Mouse (Mus musculus) forebrain, embryonic 14.5 days (tissue): ENCODE data around the gene Atp5s. TPM values are rescaled to one million over a fixed set of nuclear protein-coding genes. Genes with fewer than 3 reads are reported as not detected.

Source experiments
- ATAC-seq: fragments of 200-750 bp; cut with Nextera tagmentation; 2 replicates; pipeline ENCODE4 v1.8.0; 2017; ENCODE audit warnings: mild to moderate bottlenecking, moderate library complexity
- DNase-seq: peaks from one replicate; pipeline ENCODE4 v3.0.0-alpha.2; 2015; ENCODE audit warnings: low spot score
- H3K27ac ChIP-seq: fragments of 300-500 bp; sonication (generic); 2 replicates; pipeline ENCODE4 v1.5.1; 2014; ENCODE audit warnings: low read depth, mild to moderate bottlenecking, control low read depth, low read length, moderate library complexity
- H3K27me3 ChIP-seq: fragments of 300-500 bp; sonication (generic); replicated peaks from 2 replicates; pipeline ENCODE4 v1.6.1; 2014; ENCODE audit warnings: low read length, control low read depth, mixed read lengths; ENCODE audit not compliant: control insufficient read depth, insufficient read depth
- H3K36me3 ChIP-seq: fragments of 300-500 bp; sonication (generic); 2 replicates; pipeline ENCODE4 v1.6.1; 2014; ENCODE audit warnings: low read length, control low read depth; ENCODE audit not compliant: control insufficient read depth, insufficient read depth
- H3K4me1 ChIP-seq: fragments of 300-500 bp; sonication (generic); 2 replicates; pipeline ENCODE4 v1.6.1; 2014; ENCODE audit warnings: antibody characterized with exemption, low read length, control low read depth; ENCODE audit not compliant: control insufficient read depth, insufficient read depth
- H3K4me2 ChIP-seq: fragments of 300-500 bp; sonication (generic); 2 replicates; pipeline ENCODE4 v1.6.1; 2014; ENCODE audit warnings: mild to moderate bottlenecking, control low read depth, low read length
- H3K4me3 ChIP-seq: fragments of 300-500 bp; sonication (generic); 2 replicates; pipeline ENCODE4 v1.5.1; 2014; ENCODE audit warnings: low read depth, low read length, control low read depth
- H3K9ac ChIP-seq: fragments of 300-500 bp; sonication (generic); 2 replicates; pipeline ENCODE4 v1.6.1; 2014; ENCODE audit warnings: mild to moderate bottlenecking, low read length, control low read depth, moderate library complexity
- H3K9me3 ChIP-seq: fragments of 300-500 bp; sonication (generic); replicated peaks from 2 replicates; pipeline ENCODE4 v1.6.1; 2016; ENCODE audit warnings: low read length, control low read depth, mixed read lengths; ENCODE audit not compliant: control insufficient read depth
- WGBS: fragments of 180-500 bp; shearing (Covaris S2); extraction: QIAGEN DNeasy Blood & Tissue Kit; methylation state at CpG from one replicate; pipeline ENCODE4 v1.1.7; 2014; 5-methylcytosine and 5-hydroxymethylcytosine counted together
- polyA plus RNA-seq: library from polyadenylated mRNA; unstranded; fragments of >200 nt; fragmentation: Nextera tagmentation; extraction: Ambion mirVana; gene quantifications from 2 replicates; pipeline ENCODE4 v1.2.1, GENCODE M21; 2014

Atp5s gene
- polyA plus RNA-seq, 1 experiment from 2014 or later = 28.4 TPM

- whole genome bisulfite sequencing = 40% methylated on average over 10 of the region's 10 CpGs
- ATAC-seq (no peak), DNase-seq (no peak)
- Histone ChIP-seq H3K9ac (no peak overlapping the region; the same call in 1 of the 2 replicates), H3K4me2 (no peak overlapping the region), H3K27me3 (no peaks in the 10 kb centered on the region), H3K4me3 (no peak overlapping the region), H3K36me3 (no peaks in the 10 kb centered on the region), H3K27ac (no peak overlapping the region), H3K9me3 (no peaks in the 10 kb centered on the region), H3K4me1 (no peaks in the 10 kb centered on the region)
Measured at GRCm38 (mm10) chr12:69751864-69752341, 27.2 kb downstream of the Atp5s start.

GRCm38 (mm10) chr12:69753936-69754335 lies 29.2 kb downstream of the Atp5s start:
- Histone ChIP-seq H3K4me1 (0 out of 2 replicates have a peak, but pooled peaks cover 8% of the 10 kb centered on the region), H3K27ac (no peak overlapping the region), H3K9ac (no peak overlapping the region), H3K4me3 (no peak overlapping the region), H3K27me3 (no peaks in the 10 kb centered on the region), H3K36me3 (no peaks in the 10 kb centered on the region), H3K9me3 (no peaks in the 10 kb centered on the region), H3K4me2 (no peak overlapping the region)
- no peak for DNase-seq
- WGBS = 87% methylated on average over 5 of the region's 5 CpGs
- no peak for ATAC-seq

GRCm38 (mm10) chr12:69756015-69756414 lies 31.3 kb downstream of the Atp5s start:
- no peak overlapping the region for H3K9ac ChIP-seq
- no peak overlapping the region for H3K4me2 ChIP-seq
- 77% methylated on average over 5 of the region's 5 CpGs for WGBS
- 0 out of 2 replicates have a peak, but pooled peaks cover 9% of the 10 kb centered on the region for H3K4me1 ChIP-seq
- no peak for DNase-seq
- no peak overlapping the region for H3K27ac ChIP-seq
- H3K4me3 ChIP-seq = no peak overlapping the region
- no peaks in the 10 kb centered on the region for H3K27me3 ChIP-seq
- no peak for ATAC-seq
- no peaks in the 10 kb centered on the region for H3K9me3 ChIP-seq
- no peaks in the 10 kb centered on the region for H3K36me3 ChIP-seq

DNA sequence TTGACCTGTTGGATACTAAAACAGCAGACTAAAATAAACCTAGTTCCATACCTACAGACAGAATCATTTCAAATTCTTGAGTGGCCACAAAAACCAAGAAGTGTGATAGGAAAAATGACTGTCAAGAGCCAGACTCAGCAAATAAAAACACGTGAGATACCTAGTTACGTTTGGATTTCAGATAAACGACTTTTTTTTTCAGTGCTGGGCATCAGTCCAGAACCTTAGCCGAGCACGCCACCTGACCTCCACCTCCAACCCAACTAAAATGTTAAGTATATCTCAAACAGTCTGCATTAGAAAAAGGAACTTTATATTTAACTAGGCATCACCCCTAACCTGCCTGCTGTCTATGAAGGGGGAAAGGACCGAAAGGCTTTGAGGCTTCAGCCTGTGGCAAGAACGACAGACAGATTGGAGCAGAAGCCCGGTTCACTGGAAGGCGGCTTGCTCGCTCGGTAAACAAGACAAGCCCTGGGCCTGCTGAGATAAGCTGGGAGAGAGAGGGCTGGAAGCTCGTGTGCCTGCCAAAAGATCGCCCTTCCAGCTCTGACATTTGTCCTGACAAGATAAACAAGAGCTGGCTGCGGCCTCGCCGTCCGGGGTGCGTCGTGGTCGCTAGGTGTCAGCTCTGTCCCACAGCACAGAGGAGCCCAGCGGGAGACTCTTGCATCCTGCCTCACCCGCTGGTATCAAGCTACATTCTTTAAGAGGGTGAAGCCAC lies 32.8 kb downstream of the Atp5s start:
- Histone ChIP-seq H3K4me2 (peak overlapping the region; percentile 35), H3K4me3 (no peak overlapping the region), H3K27me3 (no peaks in the 10 kb centered on the region), H3K36me3 (no peaks in the 10 kb centered on the region), H3K27ac (no peak overlapping the region), H3K9me3 (no peaks in the 10 kb centered on the region), H3K9ac (peak overlapping the region; percentile 38; the same call in 1 of the 2 replicates), H3K4me1 (0 out of 2 replicates have a peak, but pooled peaks cover 9% of the 10 kb centered on the region)
- DNase-seq (peak; percentile 75), ATAC-seq (peak; percentile 90)
- WGBS = 13% methylated on average over 22 of the region's 22 CpGs

DNA sequence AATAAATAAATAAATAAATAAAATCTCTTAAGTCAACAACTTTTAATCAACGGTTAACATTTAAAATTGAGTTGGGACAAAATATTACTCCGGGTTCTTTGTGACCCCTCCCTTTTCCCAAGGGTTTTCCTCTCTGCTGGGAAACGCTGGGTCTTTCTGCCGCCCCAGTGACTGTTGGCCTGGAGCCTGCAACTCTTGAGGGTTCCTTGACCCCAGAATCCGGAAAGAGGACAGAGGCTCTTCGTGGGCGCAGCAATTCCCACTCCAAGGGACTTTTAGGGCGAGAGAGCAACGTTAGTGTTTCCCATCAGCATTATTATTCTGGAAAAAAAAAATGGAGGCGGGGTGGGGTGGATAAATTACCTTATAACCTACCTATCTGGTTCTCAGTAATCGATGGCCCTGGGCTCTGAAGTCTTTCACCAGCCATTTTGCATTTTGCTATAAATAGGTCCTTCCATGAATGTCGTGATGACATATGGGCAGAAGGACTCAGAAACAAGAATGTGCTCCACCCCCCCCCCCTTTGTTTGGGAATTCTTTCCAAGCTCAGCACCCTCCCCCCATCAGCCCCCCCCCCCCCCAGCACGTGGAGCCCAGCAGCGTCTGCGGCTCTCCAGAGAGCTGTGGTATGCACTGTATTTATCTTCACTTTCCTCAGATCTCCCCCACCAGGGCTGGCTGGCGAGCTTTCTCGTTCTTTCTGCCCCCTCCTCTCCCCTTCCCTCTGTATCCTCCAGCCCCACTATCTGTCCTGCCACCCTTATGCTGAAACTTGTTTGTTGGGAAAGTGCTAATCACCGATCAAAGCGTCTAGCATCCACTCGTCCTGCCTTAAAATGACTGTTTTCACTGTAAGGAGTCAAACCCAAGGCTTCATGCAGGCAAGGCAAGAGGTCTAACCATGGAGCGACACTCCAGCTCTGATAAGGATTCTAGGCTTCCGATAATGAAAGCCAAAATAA lies 33.8 kb downstream of the Atp5s start:
- H3K4me1 ChIP-seq = 0 out of 2 replicates have a peak, but pooled peaks cover 9% of the 10 kb centered on the region
- H3K27me3 ChIP-seq = no peaks in the 10 kb centered on the region
- ATAC-seq (peak; percentile 35), DNase-seq (peak; percentile 46)
- 12% methylated on average over 22 of the region's 22 CpGs for WGBS
- H3K9ac ChIP-seq = no peak overlapping the region
- no peaks in the 10 kb centered on the region for H3K36me3 ChIP-seq
- H3K4me2 ChIP-seq = peak overlapping the region; percentile 35
- H3K27ac ChIP-seq = no peak overlapping the region
- H3K4me3 ChIP-seq = no peak overlapping the region
- H3K9me3 ChIP-seq = no peaks in the 10 kb centered on the region

- H3K4me3 ChIP-seq = no peak overlapping the region
- H3K27ac ChIP-seq = no peak overlapping the region
- H3K4me2 ChIP-seq = peak overlapping the region; percentile 35; the same call in 1 of the 2 replicates
- 63% methylated on average over 7 of the region's 7 CpGs for WGBS
- H3K9ac ChIP-seq = no peak overlapping the region
- H3K9me3 ChIP-seq = no peaks in the 10 kb centered on the region
- no peak for DNase-seq
- H3K27me3 ChIP-seq = no peaks in the 10 kb centered on the region
- 0 out of 2 replicates have a peak, but pooled peaks cover 9% of the 10 kb centered on the region for H3K4me1 ChIP-seq
- no peaks in the 10 kb centered on the region for H3K36me3 ChIP-seq
- ATAC-seq = no peak
Measured at GRCm38 (mm10) chr12:69759267-69759885, 34.6 kb downstream of the Atp5s start.

DNA sequence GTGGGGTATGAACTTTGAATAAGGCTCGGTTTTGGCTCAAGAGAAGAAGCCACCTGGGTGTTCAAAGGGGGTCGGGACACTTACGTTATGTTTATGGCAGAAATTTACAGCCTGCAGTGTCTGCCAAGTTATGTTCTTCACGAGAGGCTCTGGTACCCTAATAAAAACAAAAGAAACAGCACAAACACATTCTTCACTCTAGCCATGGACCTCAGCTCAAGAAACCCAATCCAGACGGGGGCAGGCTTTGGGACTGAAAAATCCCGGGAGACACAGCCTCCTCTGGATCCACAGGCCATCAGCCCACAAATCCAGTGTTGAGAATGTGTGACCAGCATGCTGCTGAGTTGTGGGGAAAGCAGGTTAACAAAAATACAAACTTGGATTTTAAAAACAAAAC lies 35.3 kb downstream of the Atp5s start:
- Histone ChIP-seq H3K9me3 (no peaks in the 10 kb centered on the region), H3K4me3 (no peak overlapping the region), H3K27me3 (no peaks in the 10 kb centered on the region), H3K9ac (no peak overlapping the region), H3K4me2 (no peak overlapping the region), H3K4me1 (0 out of 2 replicates have a peak, but pooled peaks cover 9% of the 10 kb centered on the region), H3K27ac (no peak overlapping the region), H3K36me3 (no peaks in the 10 kb centered on the region)
- no peak for ATAC-seq
- WGBS = 76% methylated on average over 6 of the region's 6 CpGs
- DNase-seq = no peak

GRCm38 (mm10) chr12:69760743-69761406 lies 36.1 kb downstream of the Atp5s start:
- peak; percentile 41 for DNase-seq
- 80% methylated on average over 20 of the region's 20 CpGs for WGBS

More at GRCm38 (mm10) chr12:69760743-69761406, 36.1 kb downstream of the Atp5s start:
- Histone ChIP-seq H3K4me3 (no peak overlapping the region), H3K9ac (no peak overlapping the region), H3K27ac (no peak overlapping the region), H3K27me3 (no peaks in the 10 kb centered on the region), H3K36me3 (no peaks in the 10 kb centered on the region), H3K4me2 (no peak overlapping the region), H3K9me3 (no peaks in the 10 kb centered on the region), H3K4me1 (peaks cover 13% of the 10 kb centered on the region)
- ATAC-seq = no peak
